Mouse (Mus musculus) kidney, adult 10 weeks (tissue): ENCODE measurements around the gene Cdk11b. TPM values are rescaled to one million over a fixed set of nuclear protein-coding genes. Genes with fewer than 3 reads are reported as not detected.

ENCODE experiments used
- polyA plus RNA-seq: library from polyadenylated mRNA; stranded (reverse); fragments of 350-450 nt; fragmentation: Illumina TruSeq; extraction: RNeasy Lipid Tissue Mini Kit (QIAGEN cat#74804); gene quantifications from one replicate; pipeline ENCODE4 v1.2.3, GENCODE M21; 2014; ENCODE audit warnings: low read depth, low replicate concordance

Cdk11b gene
- polyA plus RNA-seq, result 57.7 TPM

DNA sequence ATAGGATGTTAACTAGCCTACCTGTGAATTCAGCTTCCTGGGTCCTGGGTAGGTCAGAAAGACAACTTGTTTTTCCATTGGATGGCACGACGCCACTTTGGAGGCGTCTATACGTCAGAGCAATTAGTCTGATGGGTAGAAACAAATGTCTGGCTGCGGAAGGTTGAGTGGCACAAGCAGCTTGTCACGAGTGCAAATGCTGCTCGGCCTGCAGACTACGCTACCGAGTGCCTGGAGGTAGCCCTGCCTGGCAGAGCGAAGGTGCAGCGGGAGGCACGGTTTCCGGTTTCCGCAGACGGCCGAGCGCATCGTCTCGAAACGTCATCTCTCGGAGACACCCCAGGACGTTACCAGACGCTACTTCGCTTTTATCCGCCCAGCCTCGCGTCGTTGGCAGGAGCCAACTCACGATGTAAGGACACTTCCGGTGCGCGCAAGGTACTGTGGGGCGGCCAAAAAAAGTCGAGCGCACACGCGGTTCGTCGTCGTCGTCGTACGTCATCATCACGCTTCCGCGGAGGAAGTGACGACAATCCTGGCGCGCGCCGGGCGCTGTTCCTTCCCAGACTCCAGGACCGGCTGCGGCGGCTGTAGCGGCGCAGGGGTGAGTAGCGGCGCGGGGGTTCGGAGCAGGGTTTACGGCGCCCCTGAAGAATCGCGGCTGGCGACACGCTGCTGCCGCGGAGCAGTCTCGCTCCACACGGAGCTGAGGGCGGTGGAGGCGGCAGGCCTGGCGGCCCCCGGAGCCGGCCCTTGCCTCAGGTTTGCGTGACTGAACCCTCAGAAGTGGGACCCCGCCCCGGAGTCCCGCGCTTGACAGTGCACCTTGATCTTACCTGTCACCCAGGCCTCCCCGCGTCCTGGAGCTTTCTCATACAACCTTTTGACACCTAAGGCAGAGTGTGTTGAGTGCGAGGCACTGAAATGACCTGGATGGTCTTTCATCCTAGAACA is at the start of gene Cdk11b:
Cdk11b (plus strand) TSS at position 517 of the 954 bp plus-strand sequence.

DNA sequence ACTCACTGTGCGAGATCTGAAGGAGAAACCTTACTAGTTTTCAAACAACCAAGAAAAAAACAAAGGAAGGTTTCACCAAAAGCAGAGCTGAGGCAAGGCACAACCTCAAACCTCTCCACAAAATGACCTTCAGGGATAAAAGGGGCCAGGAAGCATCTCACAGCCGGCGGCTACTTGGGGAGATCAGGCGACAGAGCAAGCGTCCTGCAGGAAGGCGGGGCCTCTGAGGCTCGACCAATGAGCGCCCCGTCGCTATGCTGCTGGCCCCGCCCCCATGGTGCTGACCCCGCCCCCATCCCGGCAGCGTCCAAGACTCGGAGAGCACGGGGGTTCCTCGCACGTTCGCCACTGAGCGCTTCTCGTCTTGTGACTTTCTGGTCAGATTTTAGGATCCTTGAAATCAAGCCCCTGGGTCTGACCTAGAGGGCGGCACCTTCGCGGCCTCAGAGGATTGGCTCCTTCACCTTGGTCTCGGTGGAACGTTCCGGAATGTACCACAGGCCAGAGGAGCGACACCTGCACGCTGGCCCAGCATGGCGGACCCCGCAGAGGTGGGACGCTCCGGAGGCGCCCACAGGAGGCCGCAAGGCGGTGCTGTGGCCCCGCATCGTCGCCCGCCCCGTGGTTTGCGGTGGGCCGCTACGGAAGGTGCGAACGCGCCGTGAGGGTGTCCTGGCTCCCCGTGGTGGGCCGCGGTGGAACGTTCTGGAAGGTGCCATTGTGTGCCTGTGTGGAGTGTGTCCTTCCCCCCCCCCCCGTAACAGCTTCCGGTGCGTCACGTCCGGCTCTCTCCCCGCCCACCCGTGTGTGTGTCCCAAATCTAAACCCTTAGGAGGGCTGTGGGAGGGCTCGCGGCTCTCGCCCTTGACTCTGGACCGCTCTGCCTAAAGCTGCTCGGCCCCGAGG is 23.3 kb upstream of the Cdk11b start, which contains the start of gene Slc35e2:
Slc35e2 (plus strand) TSS at position 326 of the 906 bp plus-strand sequence.

GRCm38 (mm10) chr4:155645308-155645707 is 20.7 kb downstream of the Cdk11b start, which contains the start of gene Gm10563:
Gene Gm10563, minus strand, starts transcription at chr4:155645408.

DNA sequence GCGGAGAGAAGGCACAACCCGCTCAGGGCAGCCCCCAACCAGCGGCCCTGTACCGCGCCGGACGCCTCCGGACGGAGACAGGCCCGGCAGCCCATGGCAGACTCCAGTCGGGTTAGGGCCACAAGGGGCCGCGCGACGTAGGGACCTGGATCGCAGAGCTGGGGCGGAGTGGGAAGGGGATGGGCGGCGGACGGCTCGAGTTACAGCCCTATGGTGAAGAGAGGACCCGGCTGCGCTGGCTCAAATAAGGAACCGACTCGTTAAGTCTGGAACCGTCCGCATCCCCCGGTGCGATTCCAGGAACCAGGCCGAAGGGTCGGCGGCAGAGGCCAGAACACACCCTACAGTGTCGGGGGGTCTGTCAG is 28.4 kb downstream of the Cdk11b start, which contains the start of gene Mmp23:
Mmp23 (minus strand) TSS at position 299 of the 365 bp plus-strand sequence.

GRCm38 (mm10) chr4:155668689-155669597 is 44.3 kb downstream of the Cdk11b start, which contains the start of gene Mib2:
Gene Mib2, minus strand, starts transcription at chr4:155669198.

DNA sequence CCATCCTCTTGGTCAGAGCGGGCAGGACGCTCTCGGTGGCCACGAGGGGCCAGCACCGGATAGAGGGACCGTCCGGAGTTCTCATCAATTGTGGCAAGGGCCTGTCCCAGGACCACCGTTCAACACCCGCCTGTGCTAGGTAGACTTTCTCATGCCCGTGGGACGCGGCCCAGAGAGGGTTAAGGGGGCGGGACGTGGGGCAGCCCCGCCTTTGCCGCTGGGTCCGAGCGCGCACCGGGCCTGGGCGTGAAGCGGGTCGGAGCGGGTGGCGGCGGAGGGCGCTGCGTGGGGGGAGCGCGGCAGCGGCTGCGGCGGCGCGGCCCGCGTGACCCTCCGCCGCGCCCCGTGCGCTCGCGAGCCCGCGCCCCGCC is 69.4 kb downstream of the Cdk11b start, which contains the start of gene Fndc10:
Fndc10 (plus strand) TSS at position 232 of the 371 bp plus-strand sequence.

Other genes starting within 250 kb of the Cdk11b start
- not detected for gene Gabrd, start 226.7 kb upstream of the Cdk11b start, polyA plus RNA-seq
- gene Cfap74, start 215.7 kb upstream of the Cdk11b start, polyA plus RNA-seq, result 0.24 TPM
- gene Tmem52, start 155.7 kb upstream of the Cdk11b start, polyA plus RNA-seq, result not detected
- gene Gnb1, start 133.5 kb upstream of the Cdk11b start, polyA plus RNA-seq, result 121 TPM
- 49.5 TPM for gene Nadk, start 62.5 kb upstream of the Cdk11b start, polyA plus RNA-seq
- gene Slc35e2, start 23.4 kb upstream of the Cdk11b start, polyA plus RNA-seq, result 9.5 TPM
- not detected for gene Gm10563, start 20.6 kb downstream of the Cdk11b start, polyA plus RNA-seq
- gene Mmp23, start 28.5 kb downstream of the Cdk11b start, polyA plus RNA-seq, result 0.61 TPM
- 0.73 TPM for gene Mib2, start 44.3 kb downstream of the Cdk11b start, polyA plus RNA-seq
- not detected for gene Fndc10, start 69.5 kb downstream of the Cdk11b start, polyA plus RNA-seq
- 74.9 TPM for gene Ssu72, start 79.9 kb downstream of the Cdk11b start, polyA plus RNA-seq
- gene Tmem240, start 109.9 kb downstream of the Cdk11b start, polyA plus RNA-seq, result not detected
- gene Atad3a, start 136.2 kb downstream of the Cdk11b start, polyA plus RNA-seq, result 5.9 TPM
- gene Vwa1, start 149.8 kb downstream of the Cdk11b start, polyA plus RNA-seq, result 3.3 TPM
- gene Tmem88b, start 161.0 kb downstream of the Cdk11b start, polyA plus RNA-seq, result 2.2 TPM
- not detected for gene Ankrd65, start 165.6 kb downstream of the Cdk11b start, polyA plus RNA-seq
- 87.6 TPM for gene Mrpl20, start 178.0 kb downstream of the Cdk11b start, polyA plus RNA-seq
- gene Ccnl2, start 187.6 kb downstream of the Cdk11b start, polyA plus RNA-seq, result 37.9 TPM
- 6.3 TPM for gene Aurkaip1, start 206.4 kb downstream of the Cdk11b start, polyA plus RNA-seq
- gene Mxra8, start 214.8 kb downstream of the Cdk11b start, polyA plus RNA-seq, result 43.1 TPM
- gene Dvl1, start 222.5 kb downstream of the Cdk11b start, polyA plus RNA-seq, result 3.0 TPM
- not detected for gene Tas1r3, start 238.5 kb downstream of the Cdk11b start, polyA plus RNA-seq
- gene Cptp, start 244.6 kb downstream of the Cdk11b start, polyA plus RNA-seq, result 6.4 TPM
- gene Ints11, start 244.7 kb downstream of the Cdk11b start, polyA plus RNA-seq, result 1.9 TPM